Mouse (Mus musculus): ENCODE measurements at regions not wholly inside any gene's neighbourhood (a gene's known extent, or its start where the extent isn't known, plus 50 kb on each side); places are given as distances from the start of the nearest gene placed in this dataset.

GRCm38 (mm10) chr8:30458136-30458535 is 2970.4 kb upstream of the 5930422O12Rik start:
- DNase-seq (ENCODE audit: inconsistent age in 2 of 2, low spot score in 1 of 2): no peak

DNA sequence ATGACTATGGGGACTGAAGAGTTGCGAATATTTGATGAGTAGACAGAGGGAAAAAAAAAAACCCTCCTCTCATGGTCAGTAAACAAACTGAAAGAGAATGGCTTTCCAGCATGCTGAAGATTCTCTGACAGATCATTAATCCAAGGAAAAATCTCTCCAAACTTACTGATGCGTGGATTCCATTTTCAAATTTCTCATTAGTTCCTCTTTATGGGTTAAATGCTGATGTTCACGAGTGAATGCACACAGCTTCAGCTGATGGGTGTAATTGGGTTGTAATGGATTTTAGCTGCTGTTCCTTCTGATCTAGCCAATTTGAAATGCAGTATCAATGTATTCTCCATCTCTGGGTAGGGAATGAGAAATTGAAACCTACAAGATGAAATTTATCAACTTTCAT is 2945.6 kb upstream of the 5930422O12Rik start:
- no peak for DNase-seq (ENCODE audit: inconsistent age in 2 of 2, low spot score in 1 of 2)

DNA sequence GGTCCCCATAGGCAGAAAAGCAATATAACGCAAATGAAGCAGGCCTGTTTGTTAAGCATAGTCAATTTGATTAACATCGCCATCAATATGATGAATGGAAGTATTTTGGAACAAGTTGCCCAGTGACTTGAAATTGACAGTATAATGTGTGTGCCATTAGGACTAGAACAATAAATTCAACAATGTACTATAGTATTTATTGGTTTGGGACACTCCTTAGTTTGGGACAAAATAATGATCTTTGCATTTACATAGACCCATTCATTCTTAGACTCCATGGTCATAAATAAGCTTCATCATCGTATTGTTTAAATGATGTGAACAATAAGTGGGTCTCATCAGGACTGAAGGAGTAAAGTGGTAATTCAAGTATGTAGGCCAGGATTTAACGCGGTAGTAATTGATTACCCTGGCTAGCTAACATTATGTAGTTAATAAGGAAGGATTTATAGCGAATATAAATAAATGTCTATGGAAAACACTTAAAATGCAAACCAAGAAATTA is 2933.6 kb upstream of the 5930422O12Rik start:
- no peak for DNase-seq (ENCODE audit: inconsistent age in 2 of 2, low spot score in 1 of 2)

- DNase-seq (ENCODE audit: inconsistent age in 2 of 2, low spot score in 1 of 2): peak in 1 of 2 experiments; percentile 31
Measured at GRCm38 (mm10) chr8:30502164-30502563, 2926.3 kb upstream of the 5930422O12Rik start.

DNA sequence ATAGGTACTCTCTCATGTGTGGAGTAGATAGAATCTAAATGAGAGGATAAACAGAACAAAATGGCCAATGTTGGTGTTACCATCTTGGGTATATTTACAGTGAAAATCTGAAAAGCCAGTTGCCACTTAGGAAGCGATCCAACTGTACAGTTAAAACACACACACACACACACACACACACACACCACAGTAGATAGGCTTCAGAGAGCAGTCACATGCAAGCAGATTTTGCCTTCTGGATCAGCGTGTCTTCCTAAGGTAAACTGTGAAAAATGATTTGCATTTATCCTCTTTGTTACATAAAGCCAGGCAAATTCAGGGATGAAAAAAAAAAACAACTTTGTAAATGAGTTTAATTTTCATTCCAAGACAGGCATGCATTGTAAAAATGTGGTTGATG is 2917.2 kb upstream of the 5930422O12Rik start:
- DNase-seq (ENCODE audit: inconsistent age in 2 of 2, low spot score in 1 of 2): no peak

GRCm38 (mm10) chr8:30522806-30523462 is 2905.6 kb upstream of the 5930422O12Rik start:
- DNase-seq (ENCODE audit: inconsistent age in 2 of 2, low spot score in 1 of 2): no peak

GRCm38 (mm10) chr8:30532862-30533500 is 2895.5 kb upstream of the 5930422O12Rik start:
- DNase-seq (ENCODE audit: inconsistent age in 2 of 2, low spot score in 1 of 2): peak in 1 of 2 experiments; percentile 38

DNA sequence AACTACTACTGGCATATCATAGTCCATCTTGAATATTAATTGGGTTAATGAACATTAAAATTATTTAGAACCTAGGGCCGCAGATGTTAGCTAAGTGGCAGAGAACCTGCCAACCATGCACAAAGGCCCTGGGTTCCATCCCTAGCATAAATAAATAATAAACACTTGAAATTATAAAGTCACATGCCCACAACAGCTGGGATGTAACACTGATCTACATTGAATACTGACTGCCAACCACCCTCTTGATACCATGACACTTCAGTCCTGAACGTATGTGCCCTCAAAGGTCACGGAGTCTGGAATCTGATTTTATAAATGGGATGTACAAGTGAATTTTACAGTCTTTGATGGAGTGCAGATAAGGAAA is 2895.0 kb upstream of the 5930422O12Rik start:
- no peak for DNase-seq (ENCODE audit: inconsistent age in 2 of 2, low spot score in 1 of 2)

DNA sequence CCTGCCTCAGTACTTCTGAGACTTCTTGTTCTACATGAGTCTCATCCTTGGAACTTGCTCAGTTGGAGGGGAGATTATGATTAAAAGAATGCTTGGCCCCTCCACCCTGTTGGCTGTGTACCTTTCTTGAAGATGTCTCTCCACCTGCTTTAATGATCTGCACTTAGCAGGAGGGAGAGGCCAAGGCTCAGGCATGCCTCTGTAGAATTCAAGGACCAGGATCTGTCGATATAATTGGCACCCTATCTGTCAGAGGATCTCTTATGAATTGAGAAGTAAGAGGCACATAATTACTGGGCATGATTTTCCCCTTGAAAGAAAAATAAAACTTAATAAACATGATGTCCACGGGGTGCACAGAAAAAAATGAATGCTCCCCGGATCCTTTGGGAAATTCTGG is 2893.1 kb upstream of the 5930422O12Rik start:
- DNase-seq (ENCODE audit: inconsistent age in 2 of 2, low spot score in 1 of 2): no peak

DNA sequence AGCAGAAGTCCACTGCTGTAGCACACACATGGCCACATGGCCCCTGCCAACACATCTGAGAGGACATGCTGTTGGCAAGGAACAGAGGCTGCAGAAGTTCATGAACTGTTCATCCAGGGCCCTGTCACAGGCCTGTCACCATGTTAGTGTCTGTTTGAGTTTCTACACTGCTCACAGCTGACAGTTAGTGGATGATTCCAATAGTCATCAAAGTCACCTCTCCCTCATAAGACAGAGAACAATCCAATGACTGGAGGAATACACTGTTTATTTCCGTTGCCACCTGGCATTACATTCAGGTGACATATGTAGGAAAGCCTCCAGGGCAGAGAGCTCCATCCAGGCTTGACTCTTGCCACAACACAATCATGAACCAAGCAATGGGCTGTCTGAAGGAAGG is 2886.3 kb upstream of the 5930422O12Rik start:
- no peak for DNase-seq (ENCODE audit: inconsistent age in 2 of 2, low spot score in 1 of 2)

DNA sequence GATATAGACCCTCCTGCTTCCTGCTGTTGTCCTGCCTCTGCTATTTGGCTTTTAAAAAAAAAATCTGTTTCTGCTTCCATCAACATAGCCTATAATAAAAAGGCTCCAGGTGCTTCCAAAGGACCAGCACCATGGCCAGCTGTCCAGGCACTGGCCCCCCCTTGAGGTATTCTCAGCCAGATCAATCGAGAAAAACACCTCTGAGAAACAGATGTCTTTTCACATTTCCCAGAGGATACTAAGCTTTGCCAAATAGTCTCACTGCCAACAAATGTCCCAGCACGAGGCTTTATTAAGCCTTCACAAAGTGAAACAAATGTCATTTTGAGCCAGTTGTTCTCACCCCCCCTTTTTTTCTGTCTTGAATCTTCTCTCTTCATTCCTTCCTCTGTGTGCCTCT is 2880.7 kb upstream of the 5930422O12Rik start:
- DNase-seq (ENCODE audit: inconsistent age in 2 of 2, low spot score in 1 of 2): no peak

GRCm38 (mm10) chr8:30551051-30551450 is 2877.5 kb upstream of the 5930422O12Rik start:
- DNase-seq (ENCODE audit: inconsistent age in 2 of 2, low spot score in 1 of 2): no peak

DNA sequence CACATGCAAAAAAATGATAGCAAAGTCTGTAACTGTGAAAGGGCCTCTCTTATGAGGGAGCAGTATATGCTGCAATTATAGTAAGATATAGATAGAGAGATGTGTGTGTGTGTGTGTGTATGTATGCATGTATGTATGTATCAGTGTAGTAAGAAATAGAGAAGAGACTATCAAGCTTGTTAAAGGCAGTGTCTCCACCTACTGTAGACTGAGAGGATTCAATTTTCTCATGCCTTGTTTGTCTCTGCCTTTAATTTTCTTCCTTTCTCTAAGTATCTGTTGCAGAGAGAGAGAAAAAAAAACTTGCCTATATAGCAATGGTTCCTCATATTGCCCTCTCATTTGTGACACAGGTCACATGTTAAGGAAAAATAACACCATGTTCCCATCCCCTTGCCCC is 2871.1 kb upstream of the 5930422O12Rik start:
- DNase-seq (ENCODE audit: inconsistent age in 2 of 2, low spot score in 1 of 2): no peak

DNA sequence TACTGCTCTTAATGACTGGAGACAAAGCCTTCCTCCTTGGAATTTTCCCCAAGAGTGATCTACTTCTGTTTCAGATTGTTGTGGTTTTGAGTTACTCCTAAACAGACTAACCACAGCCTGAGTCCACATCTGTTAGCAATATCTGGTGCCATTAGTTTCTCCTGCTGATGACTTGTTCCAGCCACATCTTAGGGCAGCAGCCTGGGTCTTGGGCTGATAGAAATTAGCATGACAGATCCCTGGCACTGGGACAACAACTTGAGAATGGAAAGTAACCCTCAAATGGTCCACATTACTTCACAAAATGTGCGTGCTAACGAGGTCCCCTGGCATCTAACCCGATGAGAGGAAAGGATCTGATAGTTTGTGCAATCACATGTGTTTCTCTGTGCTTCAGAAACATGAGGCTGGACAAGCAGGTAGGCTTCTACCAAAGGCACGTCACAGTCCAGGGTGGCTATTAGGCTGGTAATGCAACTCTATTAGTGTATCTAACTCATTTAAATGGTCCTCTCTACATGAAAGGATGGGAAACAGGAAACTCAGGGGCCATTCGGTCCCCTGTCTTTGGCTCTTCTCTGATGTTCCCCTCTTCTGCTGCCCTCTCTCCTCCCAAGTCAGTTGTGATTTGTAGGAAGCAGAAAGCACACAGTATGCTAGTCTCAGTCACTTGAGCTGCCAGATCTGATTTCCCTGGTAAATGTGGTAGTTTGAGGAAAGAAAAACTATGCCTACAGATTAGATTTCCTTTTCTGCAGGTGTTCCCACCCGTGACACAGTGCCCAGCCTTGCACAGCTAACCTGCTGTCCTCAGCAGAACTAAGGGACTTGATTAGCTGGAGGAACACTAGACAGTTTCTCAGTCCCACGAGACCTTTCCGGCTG is 2866.9 kb upstream of the 5930422O12Rik start:
- no peak for DNase-seq (ENCODE audit: inconsistent age in 2 of 2, low spot score in 1 of 2)

GRCm38 (mm10) chr8:30569799-30570198 is 2858.7 kb upstream of the 5930422O12Rik start:
- DNase-seq (ENCODE audit: inconsistent age in 2 of 2, low spot score in 1 of 2): no peak

DNA sequence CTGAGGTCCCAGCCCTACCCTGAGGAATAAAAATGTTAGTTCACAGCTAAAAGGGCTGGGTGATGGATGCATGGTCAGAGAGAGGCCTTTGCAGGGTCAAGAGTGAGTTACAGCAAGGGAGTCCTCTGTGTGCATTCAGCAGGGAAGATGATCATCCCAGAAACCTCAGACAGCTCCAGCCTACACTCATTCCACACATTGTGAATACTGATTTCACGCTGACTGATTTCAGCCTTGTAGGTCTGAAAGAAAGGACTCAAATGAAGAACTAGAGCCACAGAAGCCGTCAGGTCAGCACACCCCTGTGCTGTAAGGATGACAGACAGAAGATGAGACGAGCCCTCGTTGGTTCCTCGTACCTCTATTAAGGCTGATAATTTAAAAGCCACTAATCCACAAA is 2858.0 kb upstream of the 5930422O12Rik start:
- no peak for DNase-seq (ENCODE audit: inconsistent age in 2 of 2, low spot score in 1 of 2)

- DNase-seq (ENCODE audit: inconsistent age in 2 of 2, low spot score in 1 of 2): no peak
Measured at GRCm38 (mm10) chr8:30587508-30587907, 2841.0 kb upstream of the 5930422O12Rik start.

GRCm38 (mm10) chr8:30602421-30602820 is 2826.1 kb upstream of the 5930422O12Rik start:
- DNase-seq (ENCODE audit: inconsistent age in 2 of 2, low spot score in 1 of 2): no peak

DNA sequence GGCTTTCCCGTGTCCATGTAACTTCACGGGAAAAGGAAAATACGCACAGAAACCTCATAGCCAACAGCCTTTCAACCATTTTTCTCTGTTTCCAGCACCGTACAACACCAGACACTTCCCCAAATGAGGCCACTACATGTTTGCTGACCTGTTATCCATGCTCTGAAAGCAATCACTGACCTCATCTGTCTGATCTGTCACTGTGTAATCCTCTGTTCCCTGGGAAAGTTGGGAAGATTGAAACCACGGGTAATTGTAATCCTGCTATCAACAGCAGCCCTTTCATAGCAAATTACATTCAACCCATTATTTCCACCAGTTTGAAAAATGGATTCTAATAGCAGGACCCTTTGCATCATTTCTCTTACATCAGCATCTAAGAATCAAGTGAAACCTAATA is 2798.2 kb upstream of the 5930422O12Rik start:
- DNase-seq (ENCODE audit: inconsistent age in 2 of 2, low spot score in 1 of 2): no peak

DNA sequence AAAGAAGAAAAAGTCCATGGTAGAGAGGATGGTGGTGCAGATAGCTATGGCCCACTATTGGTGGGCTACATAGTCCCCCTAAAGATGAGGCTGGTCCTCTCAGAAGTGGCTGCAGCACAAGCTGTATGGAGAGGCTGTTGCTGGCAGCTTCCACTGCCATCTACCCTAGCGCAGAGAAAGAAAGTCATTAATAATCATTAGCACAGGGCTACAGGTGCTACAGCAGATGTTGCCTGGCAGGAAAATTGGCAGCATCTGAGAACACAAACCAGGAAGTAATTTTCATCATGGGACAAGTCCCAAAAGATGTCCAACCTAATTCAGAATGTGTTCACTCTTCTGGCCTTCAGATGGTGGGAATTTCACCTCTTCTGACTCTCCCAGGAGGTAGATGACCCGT is 2791.7 kb upstream of the 5930422O12Rik start:
- no peak for DNase-seq (ENCODE audit: inconsistent age in 2 of 2, low spot score in 1 of 2)

DNA sequence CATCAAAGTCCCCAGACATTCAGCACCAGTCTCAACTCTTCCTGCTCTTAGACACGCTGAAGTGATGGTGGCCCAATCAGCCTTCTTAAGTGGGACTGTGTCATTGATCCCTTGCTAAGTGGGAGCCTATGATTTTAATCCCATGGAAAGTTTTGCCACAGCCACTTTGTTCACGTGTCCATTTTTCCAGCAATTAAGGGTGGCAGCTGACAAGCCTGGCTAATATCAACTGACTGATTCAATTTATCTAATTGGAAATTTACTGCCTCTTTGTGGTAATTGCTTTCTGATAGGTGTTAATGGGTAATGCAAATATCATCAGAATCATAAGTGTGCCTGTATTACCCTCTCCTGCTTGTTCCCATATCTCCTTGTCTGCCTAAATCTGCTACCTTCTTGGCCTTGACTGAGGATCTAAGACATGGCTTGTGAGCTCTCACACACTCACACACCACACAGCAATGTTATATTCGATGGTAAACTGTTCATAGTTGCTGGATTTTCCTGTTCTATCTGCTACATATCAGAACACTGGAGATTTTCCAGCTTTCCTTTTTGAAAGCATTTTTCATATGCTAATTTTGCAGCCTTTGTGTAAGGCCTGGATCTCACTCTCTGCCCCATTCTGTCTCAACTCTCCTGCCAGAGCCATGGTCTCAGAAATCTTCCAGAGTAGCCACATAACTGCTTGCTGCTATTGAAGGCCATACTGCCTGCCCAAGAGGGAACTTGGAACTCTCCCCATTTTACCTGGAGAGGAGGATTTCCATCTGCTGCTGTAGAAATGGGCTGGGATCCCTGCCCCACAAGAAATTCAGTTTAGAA is 2785.4 kb upstream of the 5930422O12Rik start:
- DNase-seq (ENCODE audit: inconsistent age in 2 of 2, low spot score in 1 of 2): no peak
